Mouse (Mus musculus): ENCODE measurements around the gene Tmem150a. TPM values are rescaled to one million over a fixed set of nuclear protein-coding genes. Genes with fewer than 3 reads are reported as not detected.

The Tmem150a gene
- polyA plus RNA-seq, 1 experiment from 2014 or later: 15.4 TPM

- 84% methylated on average over 10 of the region's 10 CpGs for WGBS
- no peak overlapping the region for H3K4me2 ChIP-seq (ENCODE audit: low read depth, low read length)
- peaks cover 12% of the 10 kb centered on the region; the same call in 1 of the 2 replicates for H3K36me3 ChIP-seq (ENCODE audit: control insufficient read depth, insufficient read depth, low read length)
- no peak for ATAC-seq (ENCODE audit: low read depth)
- no peak overlapping the region for H3K4me3 ChIP-seq (ENCODE audit: low read depth, low read length)
- no peak overlapping the region for H3K9ac ChIP-seq (replicated peaks; ENCODE audit: low read depth, low read length)
- no peaks in the 10 kb centered on the region for H3K27me3 ChIP-seq (ENCODE audit: control insufficient read depth, insufficient read depth, low read length)
- peaks cover 17% of the 10 kb centered on the region; the same call in 1 of the 2 replicates for H3K4me1 ChIP-seq (ENCODE audit: control insufficient read depth, insufficient read depth, low read length)
- H3K9me3 ChIP-seq (ENCODE audit: control insufficient read depth, low read length): no peaks in the 10 kb centered on the region
- H3K27ac ChIP-seq (ENCODE audit: low read depth, low read length): no peak overlapping the region
Observed at GRCm38 (mm10) chr6:72358086-72358764, 3.0 kb downstream of the Tmem150a start.

- WGBS: 81% methylated on average over 2 of the region's 2 CpGs
- no peak overlapping the region for H3K4me3 ChIP-seq (ENCODE audit: low read depth, low read length)
- no peak overlapping the region for H3K4me2 ChIP-seq (ENCODE audit: low read depth, low read length)
- no peak for ATAC-seq (ENCODE audit: low read depth)
- H3K9ac ChIP-seq (replicated peaks; ENCODE audit: low read depth, low read length): no peak overlapping the region
- no peaks in the 10 kb centered on the region for H3K9me3 ChIP-seq (ENCODE audit: control insufficient read depth, low read length)
- H3K27me3 ChIP-seq (ENCODE audit: control insufficient read depth, insufficient read depth, low read length): no peaks in the 10 kb centered on the region
- peaks cover 12% of the 10 kb centered on the region; the same call in 1 of the 2 replicates for H3K36me3 ChIP-seq (ENCODE audit: control insufficient read depth, insufficient read depth, low read length)
- H3K27ac ChIP-seq (ENCODE audit: low read depth, low read length): no peak overlapping the region
- H3K4me1 ChIP-seq (ENCODE audit: control insufficient read depth, insufficient read depth, low read length): peaks cover 17% of the 10 kb centered on the region; the same call in 1 of the 2 replicates
Observed at GRCm38 (mm10) chr6:72359343-72359742, 4.1 kb downstream of the Tmem150a start.

GRCm38 (mm10) chr6:72359891-72360598 lies 4.8 kb downstream of the Tmem150a start:
- H3K4me3 ChIP-seq (ENCODE audit: low read depth, low read length): no peak overlapping the region
- no peak overlapping the region for H3K27ac ChIP-seq (ENCODE audit: low read depth, low read length)
- peaks cover 12% of the 10 kb centered on the region; the same call in 1 of the 2 replicates for H3K36me3 ChIP-seq (ENCODE audit: control insufficient read depth, insufficient read depth, low read length)
- H3K27me3 ChIP-seq (ENCODE audit: control insufficient read depth, insufficient read depth, low read length): no peaks in the 10 kb centered on the region
- H3K9ac ChIP-seq (replicated peaks; ENCODE audit: low read depth, low read length): no peak overlapping the region
- H3K9me3 ChIP-seq (ENCODE audit: control insufficient read depth, low read length): no peaks in the 10 kb centered on the region
- peaks cover 17% of the 10 kb centered on the region; the same call in 1 of the 2 replicates for H3K4me1 ChIP-seq (ENCODE audit: control insufficient read depth, insufficient read depth, low read length)
- 84% methylated on average over 11 of the region's 11 CpGs for WGBS
- ATAC-seq (ENCODE audit: low read depth): no peak
- H3K4me2 ChIP-seq (ENCODE audit: low read depth, low read length): no peak overlapping the region

GRCm38 (mm10) chr6:72360599-72360935 lies 5.3 kb downstream of the Tmem150a start:
- Histone ChIP-seq H3K9me3 (ENCODE audit: control insufficient read depth, low read length) (no peaks in the 10 kb centered on the region), H3K27ac (ENCODE audit: low read depth, low read length) (no peak overlapping the region), H3K4me1 (ENCODE audit: control insufficient read depth, insufficient read depth, low read length) (peaks cover 17% of the 10 kb centered on the region; the same call in 1 of the 2 replicates), H3K4me2 (ENCODE audit: low read depth, low read length) (no peak overlapping the region), H3K4me3 (ENCODE audit: low read depth, low read length) (no peak overlapping the region), H3K36me3 (ENCODE audit: control insufficient read depth, insufficient read depth, low read length) (peaks cover 12% of the 10 kb centered on the region; the same call in 1 of the 2 replicates), H3K9ac (replicated peaks; ENCODE audit: low read depth, low read length) (no peak overlapping the region), H3K27me3 (ENCODE audit: control insufficient read depth, insufficient read depth, low read length) (no peaks in the 10 kb centered on the region)
- WGBS: 68% methylated on average over 7 of the region's 7 CpGs
- ATAC-seq (ENCODE audit: low read depth): no peak

- Histone ChIP-seq H3K4me3 (ENCODE audit: low read depth, low read length) (peak overlapping the region; percentile 71), H3K27me3 (ENCODE audit: control insufficient read depth, insufficient read depth, low read length) (no peaks in the 10 kb centered on the region), H3K9ac (replicated peaks; ENCODE audit: low read depth, low read length) (peak overlapping the region; percentile 32), H3K27ac (ENCODE audit: low read depth, low read length) (no peak overlapping the region), H3K4me1 (ENCODE audit: control insufficient read depth, insufficient read depth, low read length) (peaks cover 15% of the 10 kb centered on the region; the same call in 1 of the 2 replicates), H3K9me3 (ENCODE audit: control insufficient read depth, low read length) (no peaks in the 10 kb centered on the region), H3K36me3 (ENCODE audit: control insufficient read depth, insufficient read depth, low read length) (peaks cover 12% of the 10 kb centered on the region; the same call in 1 of the 2 replicates), H3K4me2 (ENCODE audit: low read depth, low read length) (peak overlapping the region; percentile 73)
- ATAC-seq (ENCODE audit: low read depth): no peak
- 75% methylated on average over 5 of the region's 5 CpGs for WGBS
Observed at GRCm38 (mm10) chr6:72361121-72361551, 5.9 kb downstream of the Tmem150a start.

GRCm38 (mm10) chr6:72362132-72363028 lies 7.1 kb downstream of the Tmem150a start:
- H3K9me3 ChIP-seq (ENCODE audit: control insufficient read depth, low read length): no peaks in the 10 kb centered on the region
- H3K27ac ChIP-seq (ENCODE audit: low read depth, low read length): peak overlapping the region; percentile 69; the same call in 1 of the 2 replicates
- under 1% methylated on average over 42 of the region's 42 CpGs for WGBS
- H3K27me3 ChIP-seq (ENCODE audit: control insufficient read depth, insufficient read depth, low read length): no peaks in the 10 kb centered on the region
- H3K4me1 ChIP-seq (ENCODE audit: control insufficient read depth, insufficient read depth, low read length): peaks cover 9% of the 10 kb centered on the region; the same call in 1 of the 2 replicates
- peaks cover 12% of the 10 kb centered on the region; the same call in 1 of the 2 replicates for H3K36me3 ChIP-seq (ENCODE audit: control insufficient read depth, insufficient read depth, low read length)
- H3K9ac ChIP-seq (replicated peaks; ENCODE audit: low read depth, low read length): peak overlapping the region; percentile 60
- peak; percentile 99 for ATAC-seq (ENCODE audit: low read depth)
- H3K4me2 ChIP-seq (ENCODE audit: low read depth, low read length): peak overlapping the region; percentile 77
- peak overlapping the region; percentile 71 for H3K4me3 ChIP-seq (ENCODE audit: low read depth, low read length)

GRCm38 (mm10) chr6:72364009-72364408 lies 8.8 kb downstream of the Tmem150a start:
- Histone ChIP-seq H3K27ac (ENCODE audit: low read depth, low read length) (no peak overlapping the region), H3K36me3 (ENCODE audit: control insufficient read depth, insufficient read depth, low read length) (peaks cover 12% of the 10 kb centered on the region; the same call in 1 of the 2 replicates), H3K4me1 (ENCODE audit: control insufficient read depth, insufficient read depth, low read length) (peaks cover 8% of the 10 kb centered on the region; the same call in 1 of the 2 replicates), H3K9me3 (ENCODE audit: control insufficient read depth, low read length) (no peaks in the 10 kb centered on the region), H3K9ac (replicated peaks; ENCODE audit: low read depth, low read length) (no peak overlapping the region), H3K4me3 (ENCODE audit: low read depth, low read length) (no peak overlapping the region), H3K4me2 (ENCODE audit: low read depth, low read length) (no peak overlapping the region), H3K27me3 (ENCODE audit: control insufficient read depth, insufficient read depth, low read length) (no peaks in the 10 kb centered on the region)
- WGBS: 42% methylated on average over 7 of the region's 7 CpGs
- no peak for ATAC-seq (ENCODE audit: low read depth)

- 76% methylated on average over 6 of the region's 6 CpGs for WGBS
Observed at GRCm38 (mm10) chr6:72364985-72365384, 9.7 kb downstream of the Tmem150a start.

More at GRCm38 (mm10) chr6:72364985-72365384, 9.7 kb downstream of the Tmem150a start:
- Histone ChIP-seq H3K27me3 (ENCODE audit: control insufficient read depth, insufficient read depth, low read length) (no peaks in the 10 kb centered on the region), H3K4me2 (ENCODE audit: low read depth, low read length) (no peak overlapping the region), H3K4me3 (ENCODE audit: low read depth, low read length) (no peak overlapping the region), H3K4me1 (ENCODE audit: control insufficient read depth, insufficient read depth, low read length) (peaks cover 8% of the 10 kb centered on the region; the same call in 1 of the 2 replicates), H3K36me3 (ENCODE audit: control insufficient read depth, insufficient read depth, low read length) (peaks cover 3% of the 10 kb centered on the region; the same call in 1 of the 2 replicates), H3K9me3 (ENCODE audit: control insufficient read depth, low read length) (no peaks in the 10 kb centered on the region), H3K9ac (replicated peaks; ENCODE audit: low read depth, low read length) (no peak overlapping the region), H3K27ac (ENCODE audit: low read depth, low read length) (no peak overlapping the region)
- no peak for ATAC-seq (ENCODE audit: low read depth)
